Mouse (Mus musculus) liver, embryonic 13.5 days (tissue): ENCODE measurements around the gene Hoxd9. TPM values are rescaled to one million over a fixed set of nuclear protein-coding genes. Genes with fewer than 3 reads are reported as not detected.

Experiments
- ATAC-seq: fragments of 200-750 bp; cut with Nextera tagmentation; 2 replicates; pipeline ENCODE4 v1.8.0; 2017; ENCODE audit warnings: low read depth, mild to moderate bottlenecking, moderate number of reproducible peaks, moderate library complexity
- DNase-seq: peaks from one replicate; pipeline ENCODE4 v3.0.0; 2022
- H3K27ac ChIP-seq: fragments of 300-500 bp; sonication (generic); 2 replicates; pipeline ENCODE4 v1.5.1; 2015; ENCODE audit warnings: moderate library complexity, mild to moderate bottlenecking, inconsistent platforms
- H3K27me3 ChIP-seq: fragments of 300-500 bp; sonication (generic); 2 replicates; pipeline ENCODE4 v1.6.1; 2015; ENCODE audit warnings: mild to moderate bottlenecking, inconsistent platforms
- H3K36me3 ChIP-seq: fragments of 300-500 bp; sonication (generic); 2 replicates; pipeline ENCODE4 v1.6.1; 2015; ENCODE audit warnings: mild to moderate bottlenecking, inconsistent platforms
- H3K4me1 ChIP-seq: fragments of 300-500 bp; sonication (generic); replicated peaks from 2 replicates; pipeline ENCODE4 v1.6.1; 2015; ENCODE audit warnings: inconsistent platforms
- H3K4me2 ChIP-seq: fragments of 300-500 bp; sonication (generic); 2 replicates; pipeline ENCODE4 v1.6.1; 2015; ENCODE audit warnings: inconsistent platforms, mild to moderate bottlenecking, moderate library complexity
- H3K4me3 ChIP-seq: fragments of 300-500 bp; sonication (generic); replicated peaks from 2 replicates; pipeline ENCODE4 v1.5.1; 2015; ENCODE audit warnings: mild to moderate bottlenecking, inconsistent platforms
- H3K9ac ChIP-seq: fragments of 300-500 bp; sonication (generic); 2 replicates; pipeline ENCODE4 v1.6.1; 2015; ENCODE audit warnings: mild to moderate bottlenecking, inconsistent platforms
- H3K9me3 ChIP-seq: fragments of 300-500 bp; sonication (generic); replicated peaks from 2 replicates; pipeline ENCODE4 v1.6.1; 2016; ENCODE audit warnings: inconsistent platforms
- WGBS: fragments of 180-500 bp; shearing (Covaris S2); methylation state at CpG from one replicate; pipeline ENCODE4 v1.1.7; 2015; ENCODE audit not compliant: insufficient replicate concordance; 5-methylcytosine and 5-hydroxymethylcytosine counted together
- polyA plus RNA-seq: library from polyadenylated mRNA; unstranded; fragments of >200 nt; fragmentation: Nextera tagmentation; extraction: Ambion mirVana; gene quantifications from 2 replicates; pipeline ENCODE4 v1.2.1, GENCODE M21; 2015

The Hoxd9 gene
- polyA plus RNA-seq, 1 experiment from 2014 or later, result not detected

DNA sequence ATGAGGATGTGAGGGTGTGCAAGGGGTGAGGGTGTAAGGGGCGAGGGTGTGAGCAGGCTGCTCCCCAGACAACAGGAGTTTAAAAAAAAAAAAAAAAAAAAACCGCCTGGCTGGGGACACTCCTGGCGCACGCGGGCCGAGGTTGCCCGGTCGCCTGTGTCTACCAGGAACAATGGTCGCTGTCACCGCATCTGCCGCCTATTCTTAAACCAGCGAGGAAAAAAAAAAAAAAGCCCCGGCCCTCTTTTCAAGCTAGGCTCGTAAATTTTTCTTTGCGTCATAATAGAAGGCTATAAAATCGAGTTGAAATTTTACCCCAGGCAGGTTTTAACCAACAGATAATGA, 35.8 kb downstream of the Hoxd9 start:
- Histone ChIP-seq H3K27ac (no peak overlapping the region), H3K4me3 (no peak overlapping the region)
- DNase-seq, result no peak

GRCm38 (mm10) chr2:74733765-74734164, 36.2 kb downstream of the Hoxd9 start:
- H3K4me3 ChIP-seq, result no peak overlapping the region
- H3K27me3 ChIP-seq, result peaks cover 98% of the 10 kb centered on the region
- no peaks in the 10 kb centered on the region for H3K4me1 ChIP-seq
- no peak overlapping the region for H3K27ac ChIP-seq
- 5% methylated on average over 6 of the region's 6 CpGs for WGBS
- no peaks in the 10 kb centered on the region for H3K9me3 ChIP-seq
- H3K4me2 ChIP-seq, result no peak overlapping the region
- DNase-seq (no peak), ATAC-seq (no peak)
- H3K36me3 ChIP-seq, result no peaks in the 10 kb centered on the region
- H3K9ac ChIP-seq, result no peak overlapping the region

More for the DNA sequence above, 35.8 kb downstream of the Hoxd9 start:
- WGBS, result 1% methylated on average over 16 of the region's 16 CpGs
- Histone ChIP-seq H3K4me1 (no peaks in the 10 kb centered on the region), H3K4me2 (no peak overlapping the region), H3K27me3 (peaks cover 98% of the 10 kb centered on the region), H3K9ac (no peak overlapping the region), H3K36me3 (no peaks in the 10 kb centered on the region), H3K9me3 (no peaks in the 10 kb centered on the region)
- ATAC-seq, result no peak

GRCm38 (mm10) chr2:74734451-74734850, 36.9 kb downstream of the Hoxd9 start:
- Histone ChIP-seq H3K36me3 (no peaks in the 10 kb centered on the region), H3K9ac (no peak overlapping the region), H3K4me3 (no peak overlapping the region), H3K4me1 (no peaks in the 10 kb centered on the region), H3K9me3 (no peaks in the 10 kb centered on the region), H3K4me2 (no peak overlapping the region), H3K27ac (no peak overlapping the region), H3K27me3 (peaks cover 98% of the 10 kb centered on the region)
- 6% methylated on average over 13 of the region's 13 CpGs for WGBS
- DNase-seq (no peak), ATAC-seq (no peak)

DNA sequence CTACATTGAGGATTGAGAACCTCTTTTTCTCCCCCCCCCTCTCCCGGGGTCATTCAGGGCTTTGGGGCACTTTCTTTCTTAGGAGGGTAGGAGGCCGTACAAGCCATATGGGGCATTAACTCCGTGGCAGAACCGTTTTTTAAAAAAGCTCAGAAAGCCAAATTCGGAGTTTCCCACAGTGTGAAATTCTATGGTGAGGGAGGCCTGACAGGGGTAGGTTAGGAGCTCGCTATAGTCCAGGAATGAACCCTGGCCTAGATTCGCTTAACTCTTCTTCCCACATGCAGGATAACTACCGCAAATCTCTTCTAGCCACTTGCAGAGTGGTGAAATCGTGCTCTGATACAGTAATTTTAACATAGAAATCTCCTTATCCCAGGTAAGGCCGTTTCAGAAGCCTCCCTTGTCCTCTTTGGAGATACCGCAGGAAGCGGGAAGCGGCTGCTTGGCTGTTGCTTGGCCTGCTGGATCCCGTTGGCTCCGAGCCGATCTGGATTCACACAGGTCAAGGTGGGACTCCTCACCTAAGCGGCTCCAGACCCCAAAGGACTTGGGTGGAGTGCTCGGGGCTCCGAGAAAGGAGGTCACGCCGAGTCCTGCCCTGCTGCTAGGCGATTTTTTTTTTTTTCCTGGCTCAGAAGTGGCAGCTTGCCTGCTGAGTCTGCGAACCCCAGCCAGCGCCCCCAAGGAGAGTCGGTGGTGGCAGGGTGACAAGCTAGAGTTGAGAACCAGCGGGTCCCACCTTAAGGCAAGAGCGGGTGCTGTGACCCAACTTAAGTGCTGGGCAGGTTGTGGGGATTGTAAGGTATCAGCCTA, 37.7 kb downstream of the Hoxd9 start:
- ATAC-seq (no peak), DNase-seq (no peak)
- no peaks in the 10 kb centered on the region for H3K36me3 ChIP-seq
- H3K4me2 ChIP-seq, result no peak overlapping the region
- H3K4me1 ChIP-seq, result no peaks in the 10 kb centered on the region
- 7% methylated on average over 27 of the region's 27 CpGs for WGBS
- H3K9ac ChIP-seq, result no peak overlapping the region
- no peak overlapping the region for H3K4me3 ChIP-seq
- no peak overlapping the region for H3K27ac ChIP-seq
- no peaks in the 10 kb centered on the region for H3K9me3 ChIP-seq
- H3K27me3 ChIP-seq, result peaks cover 100% of the 10 kb centered on the region

GRCm38 (mm10) chr2:74735851-74736687, 38.5 kb downstream of the Hoxd9 start:
- Histone ChIP-seq H3K27me3 (peaks cover 100% of the 10 kb centered on the region), H3K9ac (no peak overlapping the region), H3K9me3 (no peaks in the 10 kb centered on the region), H3K4me3 (no peak overlapping the region), H3K27ac (no peak overlapping the region), H3K4me1 (no peaks in the 10 kb centered on the region), H3K4me2 (no peak overlapping the region), H3K36me3 (no peaks in the 10 kb centered on the region)
- DNase-seq (no peak), ATAC-seq (no peak)
- WGBS, result 2% methylated on average over 42 of the region's 42 CpGs

DNA sequence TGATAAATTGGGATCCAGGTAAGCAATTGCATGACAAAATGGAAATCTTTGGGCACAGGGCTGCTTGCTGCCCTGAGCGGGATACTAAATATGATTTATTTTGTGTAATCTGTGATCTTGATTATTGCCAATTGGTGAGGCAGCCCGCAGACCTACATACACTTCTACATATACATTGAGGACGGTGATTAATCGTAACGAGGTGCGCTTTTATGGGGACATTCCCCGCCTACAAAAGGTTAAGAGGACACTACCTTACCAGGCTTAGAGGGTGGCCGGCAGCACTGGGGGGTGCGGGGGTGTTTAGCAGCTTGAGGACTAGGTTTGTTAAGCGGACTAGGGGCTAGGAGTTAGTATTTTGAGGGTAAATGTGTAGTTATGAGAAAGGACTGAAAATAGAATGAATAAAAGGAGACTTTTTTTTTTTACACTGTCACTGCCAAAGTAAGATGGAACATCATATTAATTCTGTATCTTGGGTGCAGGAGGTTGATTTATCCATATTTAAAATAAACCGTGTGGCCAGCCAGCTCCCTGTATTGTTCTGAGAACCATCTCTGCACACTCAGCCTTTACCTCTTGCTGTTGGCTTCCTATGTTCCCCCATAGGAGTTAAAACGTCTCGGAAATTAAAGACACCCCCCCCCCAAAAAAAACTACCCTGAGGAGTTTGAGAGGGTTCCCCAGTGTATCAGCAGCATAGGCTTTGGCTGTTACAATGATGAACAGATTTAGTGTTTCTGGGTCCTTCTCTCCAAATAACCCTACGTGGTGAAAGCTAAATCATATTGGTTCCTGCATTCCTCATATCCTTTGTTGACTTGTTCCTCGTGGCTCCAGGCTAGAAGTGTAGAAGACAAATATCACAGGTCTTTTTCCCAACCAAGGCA, 39.4 kb downstream of the Hoxd9 start:
- DNase-seq, result no peak
- 9% methylated on average over 15 of the region's 15 CpGs for WGBS
- H3K9ac ChIP-seq, result no peak overlapping the region
- peaks cover 99% of the 10 kb centered on the region for H3K27me3 ChIP-seq
- ATAC-seq, result no peak
- no peak overlapping the region for H3K4me3 ChIP-seq
- H3K9me3 ChIP-seq, result no peaks in the 10 kb centered on the region
- H3K4me2 ChIP-seq, result no peak overlapping the region
- no peak overlapping the region for H3K27ac ChIP-seq
- H3K36me3 ChIP-seq, result no peaks in the 10 kb centered on the region
- H3K4me1 ChIP-seq, result no peaks in the 10 kb centered on the region

GRCm38 (mm10) chr2:74737578-74738070, 40.1 kb downstream of the Hoxd9 start:
- Histone ChIP-seq H3K4me2 (no peak overlapping the region), H3K4me1 (no peaks in the 10 kb centered on the region), H3K9ac (no peak overlapping the region), H3K9me3 (no peaks in the 10 kb centered on the region), H3K36me3 (no peaks in the 10 kb centered on the region), H3K27me3 (peaks cover 99% of the 10 kb centered on the region), H3K4me3 (no peak overlapping the region), H3K27ac (no peak overlapping the region)
- ATAC-seq, result no peak
- DNase-seq, result no peak
- 17% methylated on average over 7 of the region's 7 CpGs for WGBS

DNA sequence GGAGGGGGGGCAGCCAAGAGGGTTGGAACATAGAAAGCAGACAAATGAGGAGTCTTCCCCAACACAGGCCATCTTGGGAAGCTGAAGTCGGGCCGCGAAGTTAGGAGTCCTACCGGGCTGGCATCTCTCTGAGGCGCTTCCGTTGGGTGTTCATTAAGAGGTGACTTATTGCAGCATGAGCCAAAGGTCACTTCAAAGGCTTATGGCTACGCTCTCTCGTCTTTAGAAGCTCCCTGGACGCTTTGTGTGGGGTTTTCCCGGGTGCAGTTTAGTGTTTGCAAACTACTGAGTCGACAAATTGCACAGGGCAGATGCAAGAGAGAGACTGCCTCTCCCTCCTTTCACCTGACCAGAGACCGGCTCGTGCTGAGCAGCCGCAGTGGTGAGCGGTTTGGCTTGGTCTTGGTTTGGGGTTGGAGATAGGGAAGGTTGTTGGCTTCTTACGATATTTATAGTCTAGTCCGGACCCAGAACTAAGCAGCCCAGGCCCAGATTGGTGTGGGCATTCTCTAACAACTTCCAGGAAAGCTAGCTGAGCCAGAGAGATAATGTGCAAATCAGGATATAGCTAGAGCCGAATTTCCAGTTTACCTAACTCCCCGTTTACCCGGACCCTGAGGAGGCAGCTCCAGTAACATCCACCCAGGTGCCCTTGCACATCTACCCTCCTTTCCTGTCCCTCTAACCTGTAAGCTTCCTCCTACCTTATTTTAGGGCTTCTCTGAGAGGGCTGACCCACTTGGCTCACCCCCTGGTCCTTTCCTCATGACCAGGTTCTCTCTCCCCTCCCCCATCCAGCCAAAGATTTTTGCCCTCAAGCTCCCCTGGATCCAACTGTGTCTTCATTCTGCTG, 41.3 kb downstream of the Hoxd9 start:
- H3K4me1 ChIP-seq, result no peaks in the 10 kb centered on the region
- no peak overlapping the region for H3K4me3 ChIP-seq
- H3K9ac ChIP-seq, result no peak overlapping the region
- H3K36me3 ChIP-seq, result no peaks in the 10 kb centered on the region
- no peaks in the 10 kb centered on the region for H3K9me3 ChIP-seq
- peaks cover 98% of the 10 kb centered on the region for H3K27me3 ChIP-seq
- no peak for ATAC-seq
- 2% methylated on average over 20 of the region's 20 CpGs for WGBS
- H3K4me2 ChIP-seq, result no peak overlapping the region
- H3K27ac ChIP-seq, result no peak overlapping the region
- DNase-seq, result no peak

- Histone ChIP-seq H3K4me1 (no peaks in the 10 kb centered on the region), H3K27me3 (peaks cover 98% of the 10 kb centered on the region), H3K36me3 (no peaks in the 10 kb centered on the region), H3K27ac (no peak overlapping the region), H3K4me3 (no peak overlapping the region), H3K9me3 (no peaks in the 10 kb centered on the region), H3K9ac (no peak overlapping the region), H3K4me2 (no peak overlapping the region)
- no peak for DNase-seq
- no peak for ATAC-seq
- WGBS, result 20% methylated on average over 2 of the region's 2 CpGs
Observed at GRCm38 (mm10) chr2:74739476-74739800, 41.9 kb downstream of the Hoxd9 start.

DNA sequence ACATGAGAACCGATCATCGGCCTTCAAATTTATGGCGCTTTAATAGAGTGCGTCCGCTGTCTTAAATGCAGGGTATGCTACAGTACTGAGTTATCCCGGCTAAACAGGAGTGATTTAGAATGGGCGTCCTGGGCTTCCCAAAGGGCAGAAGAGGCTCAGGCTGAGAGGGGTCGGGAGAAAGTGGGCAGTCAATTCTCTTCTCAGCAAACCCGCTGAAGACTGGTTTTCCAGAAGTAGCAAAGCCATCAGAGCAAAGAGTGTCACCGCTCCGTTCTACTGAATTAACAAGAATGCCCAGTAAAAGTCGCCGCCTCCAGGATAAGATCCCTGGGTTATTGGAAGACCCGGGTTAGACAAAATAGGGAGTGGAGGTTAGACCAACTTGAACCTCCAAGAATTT, 42.3 kb downstream of the Hoxd9 start:
- no peak for ATAC-seq
- 8% methylated on average over 14 of the region's 14 CpGs for WGBS
- H3K27me3 ChIP-seq, result peaks cover 98% of the 10 kb centered on the region
- no peak for DNase-seq
- H3K9me3 ChIP-seq, result no peaks in the 10 kb centered on the region
- no peak overlapping the region for H3K4me3 ChIP-seq
- no peak overlapping the region for H3K27ac ChIP-seq
- H3K4me1 ChIP-seq, result no peaks in the 10 kb centered on the region
- H3K36me3 ChIP-seq, result no peaks in the 10 kb centered on the region
- H3K4me2 ChIP-seq, result no peak overlapping the region
- H3K9ac ChIP-seq, result no peak overlapping the region
